8 mouse cellular contexts compared by ENCODE assay signal in genomic region chr2:167641337-167641736, GRCm38 (mm10). TPM values are rescaled to one million over a fixed set of nuclear protein-coding genes. Genes with fewer than 3 reads are reported as not detected.
A peak's percentile ranks its signal among the peaks of the same experiment; 100 is the strongest.
DNase-seq lines count a peak whose midpoint lies in the region; ATAC-seq lines count a peak whose summit lies in the region.

No protein-coding gene starts in this region.

- H3K9ac ChIP-seq in midbrain, embryonic 11.5 days (ENCODE audit: low read length) = no peak overlapping the region
- no peak overlapping the region for H3K9ac ChIP-seq in midbrain, embryonic 16.5 days (ENCODE audit: low read depth, low read length)
- H3K9ac ChIP-seq in liver, embryonic 16.5 days (ENCODE audit: low read depth, low read length) = no peak overlapping the region

- intact Hi-C loops in heart, postnatal 14 days (cut with DNase I) = loop anchor here (1.0 to 2.0 kb wide), 3 partner anchors 34 to 253 kb away; no protein-coding TSS in a partner anchor

- H3K27ac ChIP-seq in midbrain, embryonic 11.5 days (ENCODE audit: low read depth, low read length) = no peak overlapping the region
- no peak overlapping the region for H3K27ac ChIP-seq in midbrain, embryonic 16.5 days (ENCODE audit: low read length)
- no peak overlapping the region for H3K27ac ChIP-seq in liver, embryonic 16.5 days (ENCODE audit: low read length)

- no peaks in the 10 kb centered on the region for H3K27me3 ChIP-seq in midbrain, embryonic 11.5 days (ENCODE audit: control insufficient read depth, insufficient read depth, low read length)
- H3K27me3 ChIP-seq in midbrain, embryonic 16.5 days (ENCODE audit: control insufficient read depth, insufficient read depth, low read depth, low read length) = no peaks in the 10 kb centered on the region
- no peaks in the 10 kb centered on the region for H3K27me3 ChIP-seq in liver, embryonic 16.5 days (ENCODE audit: control insufficient read depth, insufficient read depth, low read depth, low read length)

- 49% methylated on average over 8 of the region's 8 CpGs for WGBS in midbrain, embryonic 11.5 days
- 51% methylated on average over 8 of the region's 8 CpGs for WGBS in midbrain, embryonic 16.5 days
- WGBS in liver, embryonic 16.5 days (ENCODE audit: insufficient replicate concordance) = 35% methylated on average over 8 of the region's 8 CpGs

- no peaks in the 10 kb centered on the region for H3K9me3 ChIP-seq in midbrain, embryonic 11.5 days (ENCODE audit: control insufficient read depth, low read length)
- H3K9me3 ChIP-seq in midbrain, embryonic 16.5 days (replicated peaks; ENCODE audit: control insufficient read depth, low read length, poor library complexity, severe bottlenecking) = no peaks in the 10 kb centered on the region
- H3K9me3 ChIP-seq in liver, embryonic 16.5 days (replicated peaks; ENCODE audit: control insufficient read depth, low read length) = no peaks in the 10 kb centered on the region

- no peak overlapping the region for H3K4me3 ChIP-seq in midbrain, embryonic 11.5 days (ENCODE audit: low read depth, low read length)
- H3K4me3 ChIP-seq in midbrain, embryonic 16.5 days (ENCODE audit: low read depth, low read length) = no peak overlapping the region
- H3K4me3 ChIP-seq in liver, embryonic 16.5 days (ENCODE audit: low read depth, low read length) = no peak overlapping the region

- ATAC-seq in midbrain, embryonic 11.5 days (ENCODE audit: low FRiP score) = peak; percentile 30; the same call in 1 of the 2 replicates
- ATAC-seq in midbrain, embryonic 16.5 days = no peak
- peak; percentile 52 for ATAC-seq in liver, embryonic 16.5 days (ENCODE audit: low read depth)

- no peaks in the 10 kb centered on the region for H3K4me1 ChIP-seq in midbrain, embryonic 11.5 days (ENCODE audit: control insufficient read depth, insufficient read depth, low read length)
- no peaks in the 10 kb centered on the region for H3K4me1 ChIP-seq in midbrain, embryonic 16.5 days (ENCODE audit: control insufficient read depth, insufficient read depth, low read length)
- peaks cover 3% of the 10 kb centered on the region; the same call in 1 of the 2 replicates for H3K4me1 ChIP-seq in liver, embryonic 16.5 days (ENCODE audit: control insufficient read depth, low read depth, low read length)

- peaks cover 2% of the 10 kb centered on the region; the same call in 1 of the 2 replicates for H3K36me3 ChIP-seq in midbrain, embryonic 11.5 days (ENCODE audit: control insufficient read depth, insufficient read depth, low read length)
- peaks cover 4% of the 10 kb centered on the region for H3K36me3 ChIP-seq in midbrain, embryonic 16.5 days (ENCODE audit: control insufficient read depth, insufficient read depth, low read length)
- H3K36me3 ChIP-seq in liver, embryonic 16.5 days (ENCODE audit: control insufficient read depth, insufficient read depth) = no peaks in the 10 kb centered on the region

- peak; percentile 87 for DNase-seq in midbrain, embryonic 11.5 days (ENCODE audit: low spot score, missing footprints)
- DNase-seq in adrenal gland, adult 2 months = peak; percentile 61
- peak; percentile 60 to 73 for DNase-seq in heart, postnatal 14 days
- DNase-seq in spleen, postnatal 14 days (ENCODE audit: low spot score in 2 of 2) = peak; percentile 37 to 58
- no peak for DNase-seq in left cerebral cortex, adult 18-20 months (ENCODE audit: low spot score in 2 of 2)
- no peak for DNase-seq in frontal cortex, postnatal 14 days (ENCODE audit: low spot score in 2 of 2)

- H3K4me2 ChIP-seq in midbrain, embryonic 11.5 days = no peak overlapping the region
- H3K4me2 ChIP-seq in midbrain, embryonic 16.5 days (ENCODE audit: low read length) = no peak overlapping the region
- H3K4me2 ChIP-seq in liver, embryonic 16.5 days (ENCODE audit: low read depth, low read length) = no peak overlapping the region

RNA-seq across cellular contexts. Expression of gene Ube2v1, which starts 9.4 kb away (rescaled TPM):
- polyA plus RNA-seq in midbrain, embryonic 11.5 days (2014; fragmentation: Nextera tagmentation; extraction: Ambion mirVana) = 252 and 273 TPM in 2 replicates
- polyA plus RNA-seq in midbrain, embryonic 16.5 days (2015; fragmentation: Nextera tagmentation; extraction: Ambion mirVana) = 321 and 344 TPM in 2 replicates
- total RNA-seq in adrenal gland, adult 2 months (2021) = 100 to 1,000 TPM; 191 to 208 TPM
- 94.4 and 133 TPM in 2 replicates for polyA plus RNA-seq in adrenal gland, adult 2 months (2012; rRNA removed)
- 100 to 1,000 TPM in 1 of 2 experiments, 10 to 100 TPM in 1; 93.8 to 102 TPM for total RNA-seq in heart, postnatal 14 days (2021)
- 168 and 175 TPM in 2 replicates for polyA plus RNA-seq in liver, embryonic 16.5 days (2015; fragmentation: Nextera tagmentation; extraction: Ambion mirVana)
- 100 to 1,000 TPM; 259 to 266 TPM for total RNA-seq in left cerebral cortex, adult 18-20 months (2021)

RNA-seq across cellular contexts. Expression of gene Gm20431, which starts 20.0 kb away (rescaled TPM):
- 5.8 and 5.9 TPM in 2 replicates for polyA plus RNA-seq in midbrain, embryonic 11.5 days (2014; fragmentation: Nextera tagmentation; extraction: Ambion mirVana)
- 7.7 and 9.2 TPM in 2 replicates for polyA plus RNA-seq in midbrain, embryonic 16.5 days (2015; fragmentation: Nextera tagmentation; extraction: Ambion mirVana)
- 10 to 100 TPM; 20.0 to 21.0 TPM for total RNA-seq in adrenal gland, adult 2 months (2021)
- polyA plus RNA-seq in adrenal gland, adult 2 months (2012; rRNA removed) = 31.2 and 38.6 TPM in 2 replicates
- 10 to 100 TPM; 20.3 to 22.8 TPM for total RNA-seq in heart, postnatal 14 days (2021)
- polyA plus RNA-seq in liver, embryonic 16.5 days (2015; fragmentation: Nextera tagmentation; extraction: Ambion mirVana) = not detected in 2 replicates
- total RNA-seq in left cerebral cortex, adult 18-20 months (2021) = 10 to 100 TPM; 32.2 to 33.5 TPM

RNA-seq across cellular contexts. Expression of gene Cebpb, which starts 47.4 kb away (rescaled TPM):
- 2.3 and 2.5 TPM in 2 replicates for polyA plus RNA-seq in midbrain, embryonic 11.5 days (2014; fragmentation: Nextera tagmentation; extraction: Ambion mirVana)
- 0.37 and 0.60 TPM in 2 replicates for polyA plus RNA-seq in midbrain, embryonic 16.5 days (2015; fragmentation: Nextera tagmentation; extraction: Ambion mirVana)
- total RNA-seq in adrenal gland, adult 2 months (2021) = 100 to 1,000 TPM; 366 to 466 TPM
- polyA plus RNA-seq in adrenal gland, adult 2 months (2012; rRNA removed) = 3,420 and 4,353 TPM in 2 replicates
- 100 to 1,000 TPM; 108 to 124 TPM for total RNA-seq in heart, postnatal 14 days (2021)
- 0.46 and 0.61 TPM in 2 replicates for polyA plus RNA-seq in liver, embryonic 16.5 days (2015; fragmentation: Nextera tagmentation; extraction: Ambion mirVana)
- total RNA-seq in left cerebral cortex, adult 18-20 months (2021) = 10 to 100 TPM; 15.9 to 17.3 TPM

RNA-seq across cellular contexts. Expression of gene Tmem189, which starts 48.3 kb away (rescaled TPM):
- polyA plus RNA-seq in midbrain, embryonic 11.5 days (2014; fragmentation: Nextera tagmentation; extraction: Ambion mirVana) = 25.1 and 31.5 TPM in 2 replicates
- 29.7 and 30.3 TPM in 2 replicates for polyA plus RNA-seq in midbrain, embryonic 16.5 days (2015; fragmentation: Nextera tagmentation; extraction: Ambion mirVana)
- total RNA-seq in adrenal gland, adult 2 months (2021) = 10 to 100 TPM; 29.9 to 30.1 TPM
- polyA plus RNA-seq in adrenal gland, adult 2 months (2012; rRNA removed) = 72.0 and 77.3 TPM in 2 replicates
- 10 to 100 TPM; 35.0 to 35.2 TPM for total RNA-seq in heart, postnatal 14 days (2021)
- polyA plus RNA-seq in liver, embryonic 16.5 days (2015; fragmentation: Nextera tagmentation; extraction: Ambion mirVana) = 13.7 and 14.0 TPM in 2 replicates
- 10 to 100 TPM; 43.3 to 44.4 TPM for total RNA-seq in left cerebral cortex, adult 18-20 months (2021)

Comparison
In these comparisons a context has a peak if more than half of its experiments do, and no peak if none do; other contexts are left out.
1. DNase-seq: peak in midbrain, embryonic 11.5 days (single experiment), adrenal gland, adult 2 months (single experiment), heart, postnatal 14 days (2 of 2) and spleen, postnatal 14 days (2 of 2); none in left cerebral cortex, adult 18-20 months (0 of 2) and frontal cortex, postnatal 14 days (0 of 2).
2. RNA of gene Cebpb, which starts 47.4 kb away (polyA plus RNA-seq): 3,420 to 4,353 TPM in adrenal gland, adult 2 months; 2.3 to 2.5 TPM in midbrain, embryonic 11.5 days, 0.46 to 0.61 TPM in liver, embryonic 16.5 days and 0.37 to 0.60 TPM in midbrain, embryonic 16.5 days; every median in the first group is over 100 times any median in the second.